Mouse (Mus musculus) T-helper 17 cell (primary cell): ENCODE results near the gene Fads3.

Experiments
- in situ Hi-C, 2 experiments: fragments of 300-600 bp; cut with MboI, MseI; formaldehyde crosslinking; loops; 1 replicate in 1 of 2; 2 replicates in 1 of 2; pipeline ENCODE4 v1.15.1; 2025; ENCODE audit warnings: high pct_unique_total_duplicates in 2 of 2

The Fads3 gene

DNA sequence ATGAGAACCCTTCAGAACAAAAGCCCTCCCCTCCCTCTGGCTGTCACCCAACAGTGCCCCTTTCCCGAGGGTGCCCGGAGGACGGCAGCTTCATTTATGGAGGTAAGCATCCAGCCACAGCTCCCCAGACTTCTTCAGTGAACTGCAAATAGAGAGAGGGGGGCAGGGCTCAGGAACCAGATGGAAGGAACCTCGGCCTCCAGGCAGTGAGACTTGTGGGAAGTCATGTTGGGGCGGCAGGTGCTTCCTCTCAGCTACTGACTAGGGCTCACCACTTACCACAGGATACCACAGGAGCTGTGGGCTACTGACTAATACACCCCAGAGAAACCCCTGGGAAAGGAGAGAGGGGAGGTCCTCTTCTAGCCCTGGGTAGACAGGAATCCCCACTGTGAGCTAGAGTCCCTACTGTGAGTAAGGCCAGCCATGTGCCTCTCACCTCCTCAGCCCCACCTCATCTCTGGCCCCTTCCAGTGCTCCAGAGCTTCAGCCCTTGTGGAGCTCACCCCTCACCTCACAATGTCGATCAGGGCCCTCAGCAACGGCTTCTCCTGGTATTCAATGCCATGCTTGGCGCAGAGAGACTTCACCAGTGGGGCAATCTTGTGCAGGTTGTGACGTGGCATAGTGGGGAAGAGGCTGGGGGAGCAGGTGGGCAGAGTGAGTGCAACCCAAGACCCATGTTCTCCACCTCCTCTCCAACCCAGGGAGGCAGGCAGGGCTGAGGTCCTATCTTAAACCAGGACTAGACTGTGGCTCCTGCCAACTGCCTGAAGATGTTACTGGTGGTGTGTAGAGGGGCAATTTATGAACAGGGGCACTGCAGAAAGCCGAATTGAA lies 23.0 kb downstream of the Fads3 start:
- in situ Hi-C loops = no loop called here

DNA sequence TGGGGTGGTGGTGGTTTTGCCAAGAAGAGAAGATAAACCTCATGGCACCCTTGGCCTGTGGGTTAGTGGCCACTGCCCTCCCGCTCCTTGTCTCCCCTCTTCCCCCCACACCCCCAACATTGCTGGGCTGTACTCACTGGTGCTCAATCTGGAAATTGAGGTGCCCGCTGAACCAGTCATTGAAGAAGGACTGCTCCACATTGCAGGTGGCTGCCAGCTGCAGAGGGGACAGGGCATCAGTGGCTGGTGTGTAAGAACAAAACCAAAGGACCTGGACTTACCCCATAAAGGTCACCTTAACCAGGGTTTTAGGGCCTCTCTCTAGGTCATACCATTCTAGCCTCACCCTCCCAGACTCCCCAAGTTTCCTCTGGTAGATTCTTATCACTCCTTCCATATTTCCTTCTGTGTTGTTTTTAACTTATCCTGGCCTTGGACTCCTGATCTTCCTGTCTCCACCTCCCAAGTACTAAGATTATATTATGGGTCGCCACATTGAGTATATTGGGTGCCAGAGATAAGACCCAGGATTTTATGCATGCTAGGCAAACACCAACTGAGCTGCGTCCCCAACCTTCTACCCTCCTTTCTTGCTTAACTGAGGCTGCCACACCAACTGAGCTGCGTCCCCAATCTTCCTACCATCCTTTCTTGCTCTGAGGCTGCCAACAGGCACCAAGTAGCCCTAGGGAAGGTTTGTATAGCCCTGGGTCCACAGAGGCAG lies 24.3 kb downstream of the Fads3 start:
- in situ Hi-C loops = no loop called here

DNA sequence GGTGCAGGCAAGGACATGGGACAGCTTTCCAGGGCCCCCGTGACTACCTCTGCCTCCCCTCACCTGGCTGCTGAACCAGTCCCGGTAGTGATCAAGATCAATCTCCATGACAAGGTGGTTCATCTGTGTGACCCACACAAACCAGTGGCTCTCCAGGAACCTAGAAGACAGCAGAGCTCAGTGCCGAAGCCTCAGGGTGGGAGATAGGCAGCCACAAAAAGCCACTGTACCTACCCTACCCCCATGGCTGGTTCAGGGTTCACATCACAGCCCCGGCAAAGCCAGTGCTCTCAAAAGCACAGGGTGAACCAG lies 24.8 kb downstream of the Fads3 start:
- in situ Hi-C loops = no loop called here

DNA sequence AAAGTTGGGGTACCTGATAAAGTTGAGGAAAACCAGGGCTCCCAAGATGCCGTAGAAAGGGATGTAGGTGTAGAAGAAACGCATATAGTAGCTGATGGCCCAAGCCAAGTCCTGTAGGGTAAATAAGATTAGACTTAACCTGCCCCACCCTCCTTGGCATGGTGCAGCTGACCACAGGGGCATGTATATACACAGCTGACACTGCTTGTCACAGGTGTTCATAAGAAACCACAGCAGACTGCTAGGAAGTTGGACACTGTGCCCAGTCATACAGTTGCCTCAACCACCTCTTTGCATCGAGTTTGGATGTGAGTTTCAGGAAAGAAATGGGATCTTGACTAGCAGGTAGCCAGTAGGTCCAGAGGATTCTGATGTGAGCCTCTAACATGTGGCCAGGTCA lies 25.1 kb downstream of the Fads3 start:
- in situ Hi-C loops = no loop called here

DNA sequence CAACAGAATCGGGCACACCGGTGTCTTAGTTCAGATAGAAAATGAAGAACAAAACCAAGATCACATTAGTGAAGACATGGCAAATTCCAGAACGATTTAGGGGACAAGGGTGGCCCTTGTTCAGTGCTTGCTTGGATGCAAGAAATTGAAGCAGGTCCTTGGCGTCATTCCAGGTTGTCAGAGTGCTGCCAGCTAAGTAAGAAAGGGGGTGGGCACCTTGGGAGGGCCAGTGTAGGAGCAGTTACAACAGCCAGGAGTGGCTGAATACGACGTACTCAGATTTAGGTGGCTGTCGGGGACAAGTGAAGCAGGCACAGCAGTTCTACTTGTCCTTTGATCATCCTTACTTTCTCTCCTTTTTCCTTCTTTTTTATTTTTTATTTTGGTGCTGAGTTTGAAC lies 26.3 kb downstream of the Fads3 start:
- in situ Hi-C loops = no loop called here

DNA sequence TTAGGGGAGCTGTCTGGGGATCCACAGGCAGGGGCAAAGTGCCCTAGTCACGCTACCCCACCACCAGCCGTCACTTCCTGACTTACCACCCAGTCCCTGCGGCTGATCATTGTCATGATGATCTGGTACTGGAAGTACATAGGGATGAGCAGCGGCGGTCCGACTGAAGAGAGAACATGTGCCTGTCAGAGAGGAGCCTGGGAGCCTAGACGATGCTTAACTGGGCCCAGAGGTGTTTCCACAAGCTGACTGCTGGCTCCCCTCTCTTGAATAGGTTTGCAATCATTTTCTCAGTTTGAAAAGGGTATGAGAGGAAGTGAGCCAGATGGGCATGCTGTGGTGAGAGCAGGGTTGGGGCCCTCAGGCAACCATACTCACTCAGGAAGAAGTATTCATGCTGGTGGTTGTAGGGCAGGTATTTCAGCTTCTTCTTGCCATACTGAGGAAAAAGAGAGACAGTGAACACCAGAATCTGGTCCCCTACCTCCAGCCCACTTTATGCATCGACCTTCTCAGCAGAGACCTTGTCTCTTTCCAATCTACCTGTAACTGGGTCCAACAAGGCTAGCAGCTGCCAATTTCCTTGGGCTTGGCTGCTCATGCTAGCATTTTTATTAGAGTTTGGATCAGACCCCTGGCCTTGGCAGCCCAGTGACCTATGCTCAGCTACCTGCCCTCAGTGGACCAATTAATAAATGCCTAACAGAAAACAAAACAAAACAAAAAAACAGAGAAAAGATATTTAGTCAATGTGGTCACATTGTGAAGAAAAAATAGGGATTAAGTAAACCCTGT lies 29.0 kb downstream of the Fads3 start:
- in situ Hi-C loops = no loop called here

DNA sequence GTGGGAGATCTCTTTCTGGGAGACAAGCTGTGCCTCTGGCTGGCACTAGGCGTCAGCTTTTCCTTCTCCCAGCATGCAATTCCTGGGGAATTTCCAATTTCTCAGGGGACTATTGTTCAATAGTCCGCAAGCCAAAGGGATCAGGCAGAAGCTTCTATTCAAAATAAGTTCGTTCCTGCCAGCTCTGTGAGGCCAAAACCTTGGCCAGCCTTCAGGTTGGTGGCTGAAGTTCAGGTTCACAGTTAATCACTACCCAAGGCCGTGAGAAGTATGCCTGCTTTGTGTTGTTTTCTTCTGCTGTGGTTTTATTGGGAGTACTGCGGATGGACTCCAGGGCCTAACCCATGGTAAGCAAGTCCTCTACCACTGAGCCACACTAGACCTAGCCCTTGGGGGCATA lies 29.8 kb downstream of the Fads3 start:
- in situ Hi-C loops = no loop called here

DNA sequence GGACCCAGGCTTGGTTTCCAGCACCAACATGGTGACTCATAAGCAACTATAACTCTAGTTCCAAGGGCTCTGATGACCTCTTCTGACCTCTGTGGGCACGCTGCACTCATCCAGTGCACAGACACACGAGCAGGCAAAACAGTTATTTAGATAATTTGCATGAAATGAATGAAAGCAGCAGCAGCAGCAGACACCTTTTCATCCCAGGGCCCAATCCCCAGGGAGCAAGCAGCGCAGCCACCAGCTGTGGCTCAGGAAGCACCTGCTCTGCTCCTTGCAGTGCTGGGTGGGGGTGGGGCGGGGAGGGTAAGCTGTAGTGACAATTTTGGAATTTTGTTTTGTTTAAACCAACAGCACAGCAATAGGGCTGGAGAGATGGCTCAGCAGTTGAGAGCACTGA lies 30.5 kb downstream of the Fads3 start:
- in situ Hi-C loops = no loop called here

DNA sequence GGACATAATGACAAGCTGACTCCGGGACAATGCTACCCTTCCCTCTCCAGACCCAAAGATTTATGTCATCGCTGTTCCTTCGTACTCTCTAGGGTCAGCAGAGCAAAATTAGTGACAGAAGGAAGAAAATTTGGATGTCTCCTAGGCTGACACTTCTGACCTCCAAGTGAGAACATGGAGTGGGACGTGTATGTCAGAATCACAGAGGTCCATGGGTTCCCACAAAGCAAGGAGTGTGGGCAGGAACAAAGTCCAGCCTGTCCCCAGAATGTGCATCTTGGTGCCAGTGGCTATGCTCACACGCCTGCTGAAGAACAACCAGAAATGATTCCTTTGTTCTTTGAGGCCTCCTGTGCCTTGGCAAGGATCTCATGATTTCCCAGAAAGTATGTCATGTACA lies 31.8 kb downstream of the Fads3 start:
- in situ Hi-C loops = no loop called here

DNA sequence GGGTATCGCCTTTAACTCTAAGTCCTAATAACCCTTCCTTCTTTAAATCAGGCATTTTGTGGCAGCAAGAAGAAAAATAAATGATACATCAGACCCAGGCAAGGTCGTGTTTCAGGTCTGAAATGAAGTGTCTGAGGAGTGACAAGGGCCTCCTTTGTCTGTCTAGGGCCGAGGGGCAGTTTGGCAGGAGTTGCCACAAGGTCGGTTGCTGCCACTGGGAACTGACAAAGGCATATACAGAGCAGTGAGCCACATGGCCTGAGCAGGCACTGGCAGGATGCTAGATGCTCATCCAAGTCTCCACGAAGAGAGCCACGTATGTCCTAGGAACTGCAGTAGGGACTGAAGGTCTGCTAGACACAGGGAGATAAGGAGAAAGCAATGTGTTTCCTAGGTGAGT lies 37.0 kb downstream of the Fads3 start:
- in situ Hi-C loops = no loop called here

DNA sequence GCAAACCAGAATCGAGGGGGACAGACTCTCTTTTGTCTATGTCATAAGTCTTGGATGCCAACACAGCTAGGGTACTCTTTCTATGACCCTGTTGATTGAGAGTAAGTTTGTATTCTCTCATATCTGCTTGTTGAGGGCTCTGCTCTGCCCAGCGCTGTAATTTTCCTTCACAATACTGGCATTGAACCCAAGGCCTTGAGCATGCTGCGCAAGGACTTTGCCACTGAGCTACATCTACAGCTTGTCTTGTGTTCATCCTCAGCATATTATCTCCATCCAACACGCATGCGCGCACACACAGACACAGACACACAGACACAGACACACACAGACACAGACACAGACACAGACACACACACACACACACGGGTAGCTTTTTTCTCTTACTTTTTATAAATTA lies 39.0 kb downstream of the Fads3 start:
- in situ Hi-C loops = no loop called here

DNA sequence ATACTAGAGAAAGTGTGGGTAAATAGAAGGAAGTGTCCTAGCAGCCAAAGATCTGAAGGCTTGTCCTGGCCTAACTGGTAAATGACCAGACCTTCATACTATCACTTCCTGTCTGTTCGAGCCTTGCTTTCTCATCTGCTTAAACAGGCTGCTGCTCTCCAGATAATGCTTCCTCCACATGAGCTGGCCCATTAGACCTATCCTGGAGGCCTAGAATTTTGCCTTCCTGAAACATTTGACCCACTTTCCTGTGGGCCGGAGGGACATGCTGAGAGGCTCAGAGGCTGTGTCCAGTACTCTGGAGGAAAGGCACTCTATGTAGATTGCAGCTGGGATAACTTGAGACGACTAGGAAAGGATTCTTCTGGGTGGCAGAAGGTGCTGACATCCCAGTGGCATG lies 40.7 kb downstream of the Fads3 start:
- in situ Hi-C loops = no loop called here

DNA sequence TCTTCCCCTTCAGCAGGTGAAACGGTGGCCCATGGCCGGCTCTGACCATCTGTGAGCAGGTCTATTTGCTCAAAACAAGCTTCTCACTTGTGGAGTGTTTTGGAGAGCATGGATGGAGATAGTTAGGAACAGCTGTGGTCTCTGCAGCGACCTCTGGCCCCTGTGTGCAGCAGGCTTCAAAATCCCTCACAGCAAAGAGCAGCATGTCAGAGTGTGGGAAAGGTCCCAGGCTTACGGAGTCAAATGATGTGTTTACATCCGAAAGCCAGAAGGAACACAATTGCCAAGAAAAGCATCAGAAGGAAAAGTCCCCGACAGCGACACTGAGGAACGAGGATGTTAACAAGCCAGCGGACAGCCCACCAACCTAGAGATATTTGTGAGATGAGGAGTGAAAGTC lies 44.1 kb downstream of the Fads3 start:
- in situ Hi-C loops = no loop called here

DNA sequence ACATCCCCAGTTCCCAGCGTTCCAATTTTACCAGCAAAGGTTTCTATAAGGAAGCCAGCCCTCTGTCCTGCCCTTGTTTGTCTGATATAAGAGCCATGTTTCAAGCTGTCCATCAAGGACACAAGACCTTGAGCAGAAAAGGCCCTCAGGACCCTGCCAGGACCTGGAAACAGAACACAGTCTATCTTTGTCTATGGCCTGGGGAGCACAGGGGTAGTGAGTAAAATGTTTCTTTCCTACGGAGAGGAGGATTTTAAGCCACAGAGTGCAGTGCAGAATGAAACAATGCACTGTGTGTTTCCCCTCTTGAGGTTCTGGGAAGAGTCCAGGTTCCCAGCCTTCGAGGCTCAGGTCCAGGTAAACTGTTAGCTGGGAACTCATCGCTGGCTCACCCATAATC lies 45.6 kb downstream of the Fads3 start:
- in situ Hi-C loops = no loop called here

DNA sequence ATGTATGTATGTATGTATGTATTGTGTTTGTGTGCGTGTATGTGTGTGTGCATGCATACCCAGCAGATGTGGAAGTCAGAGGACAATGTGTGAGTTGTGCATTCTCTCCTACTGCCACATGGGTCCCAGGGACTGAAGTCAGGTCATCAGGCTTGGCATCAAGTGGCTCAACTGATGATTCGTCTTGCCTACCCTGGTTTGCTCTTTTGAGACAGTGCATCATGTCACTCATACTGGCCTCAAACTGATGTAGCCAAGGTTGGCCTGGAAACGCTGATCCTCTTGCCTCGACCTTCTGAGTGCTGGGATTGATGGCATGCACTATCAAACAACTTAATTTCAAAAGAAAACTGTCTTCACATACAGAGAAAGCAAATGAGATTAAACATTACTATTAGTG lies 52.5 kb downstream of the Fads3 start:
- in situ Hi-C loops = no loop called here

DNA sequence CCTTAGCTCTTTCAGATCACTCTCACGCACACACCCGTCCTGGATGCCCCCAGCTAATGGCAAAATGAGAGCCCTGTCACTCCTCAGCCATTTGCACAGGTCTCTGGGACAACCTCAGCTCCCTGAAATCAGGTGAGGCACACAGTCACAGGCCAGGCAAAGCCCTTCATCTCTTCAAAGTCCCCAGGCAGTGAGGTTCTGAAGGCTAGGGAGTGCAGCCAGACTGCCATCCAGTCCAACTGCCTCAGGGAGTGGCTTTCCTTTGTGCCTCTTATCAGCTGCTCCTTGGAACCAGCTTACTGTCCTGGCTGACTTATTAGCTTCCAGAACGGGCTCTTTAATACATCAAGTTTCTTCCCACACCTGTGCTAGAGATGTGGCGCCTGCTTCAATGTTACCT lies 53.3 kb downstream of the Fads3 start:
- in situ Hi-C loops = loop anchor here (5.0 kb wide), 2 partner anchors 93 to 103 kb away; no protein-coding TSS in a partner anchor

DNA sequence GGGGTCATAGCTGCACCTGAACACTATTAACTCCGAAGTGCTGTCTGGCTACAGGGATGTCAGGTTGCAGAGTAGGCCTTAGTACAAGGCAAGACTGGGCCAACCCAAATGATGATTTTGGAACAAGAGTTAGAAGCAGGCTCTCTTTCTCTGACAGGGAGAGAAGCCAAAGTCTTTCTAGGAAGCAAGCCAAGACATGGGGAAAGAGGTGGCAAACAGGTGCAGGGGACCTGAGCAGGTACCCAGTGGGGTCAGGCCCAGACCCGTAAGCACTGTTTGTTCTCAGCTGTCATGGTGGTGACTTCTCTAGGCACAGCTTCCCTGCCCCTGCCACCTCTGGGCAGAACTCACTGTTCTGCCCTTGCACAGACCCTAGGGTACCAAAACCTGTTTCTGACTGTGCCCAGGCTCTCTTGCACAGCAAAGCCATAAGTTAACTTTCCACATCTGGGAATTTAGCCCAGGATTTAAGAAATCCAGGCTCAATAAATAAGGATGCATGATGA lies 55.1 kb downstream of the Fads3 start:
- in situ Hi-C loops = loop anchor here (5.0 kb wide), 2 partner anchors 91 to 101 kb away; no protein-coding TSS in a partner anchor

DNA sequence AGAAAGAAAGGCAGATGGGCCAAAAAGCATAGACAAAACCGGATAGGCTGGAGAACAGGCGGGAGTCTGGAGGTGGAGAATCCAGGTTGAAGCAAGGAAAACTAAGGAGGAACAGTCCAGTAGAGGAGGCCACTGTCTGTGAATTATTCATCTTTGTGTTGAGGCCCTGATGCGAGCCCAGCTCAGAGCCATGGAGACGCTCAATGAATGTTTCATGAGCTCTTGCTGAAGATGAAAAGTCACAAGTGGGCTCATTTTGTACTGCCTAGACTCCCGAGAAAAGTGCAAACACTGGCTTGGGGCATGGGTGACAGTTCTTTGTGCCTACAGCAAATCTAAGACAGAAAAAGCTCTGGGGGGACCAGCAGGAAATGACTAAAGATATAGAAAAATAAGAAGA lies 56.5 kb downstream of the Fads3 start:
- in situ Hi-C loops = loop anchor here (5.0 kb wide), 2 partner anchors 89 to 99 kb away; no protein-coding TSS in a partner anchor

DNA sequence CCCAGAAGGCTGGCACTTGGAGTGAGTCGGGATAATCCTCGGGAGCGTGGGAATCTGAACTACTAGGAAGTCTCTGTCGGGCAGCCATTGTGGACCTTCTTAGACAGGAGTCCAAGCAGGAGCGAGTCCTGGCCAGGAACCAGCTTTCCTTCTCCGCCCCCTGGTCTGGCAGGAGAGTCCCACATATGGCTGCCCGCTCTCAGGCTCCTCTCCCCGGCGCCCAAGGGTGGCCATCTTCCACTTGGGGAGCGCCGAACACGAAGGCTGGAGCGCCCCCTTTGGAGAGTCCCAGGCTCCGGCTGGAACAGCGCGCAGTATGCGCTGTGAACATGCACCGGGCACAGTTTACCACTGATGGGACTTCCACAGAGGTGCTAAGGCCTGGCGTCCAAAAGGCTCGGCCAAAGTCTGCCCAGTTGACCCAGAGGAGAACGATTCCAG lies 59.3 kb downstream of the Fads3 start:
- in situ Hi-C loops = no loop called here

DNA sequence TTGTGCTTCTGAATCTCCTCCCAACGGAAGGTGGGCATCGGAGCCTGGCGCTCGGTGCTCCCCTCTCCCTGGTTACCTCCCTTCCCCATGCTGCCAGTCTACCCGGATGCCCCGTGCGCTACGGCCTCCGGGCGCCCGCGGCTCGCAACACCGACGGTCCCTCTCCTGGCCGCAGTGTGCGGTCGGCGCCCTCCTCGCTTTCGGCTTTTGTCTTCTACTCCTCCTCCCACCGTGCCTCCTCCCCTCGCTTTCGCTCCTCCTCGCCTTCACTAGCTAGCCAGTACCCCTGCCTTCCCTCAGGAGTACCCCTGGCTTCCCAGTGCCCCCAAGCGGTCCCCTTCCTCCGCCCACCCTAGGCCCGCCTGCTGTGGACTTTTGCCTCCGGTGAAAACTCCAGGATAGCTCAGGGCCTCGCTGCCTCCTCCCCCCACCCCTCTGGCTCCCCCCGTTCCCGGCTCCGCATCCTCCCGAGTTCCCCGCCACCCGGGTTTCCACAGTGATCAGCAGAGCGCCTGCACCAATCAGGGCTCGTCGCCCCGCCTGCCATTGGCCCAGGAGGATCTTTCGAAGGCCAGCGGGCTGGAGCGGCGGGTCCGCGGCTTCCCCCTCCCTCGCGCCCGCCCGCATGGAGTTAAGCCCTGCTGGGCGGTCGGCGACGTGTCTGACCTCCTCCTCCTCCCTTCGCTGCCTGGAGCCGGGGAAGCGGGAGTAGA lies 60.1 kb downstream of the Fads3 start, which contains the start of gene Fads2:
TSS of gene Fads2 (minus strand) at position 406 of the 713 bp plus-strand sequence.
- in situ Hi-C loops = no loop called here

DNA sequence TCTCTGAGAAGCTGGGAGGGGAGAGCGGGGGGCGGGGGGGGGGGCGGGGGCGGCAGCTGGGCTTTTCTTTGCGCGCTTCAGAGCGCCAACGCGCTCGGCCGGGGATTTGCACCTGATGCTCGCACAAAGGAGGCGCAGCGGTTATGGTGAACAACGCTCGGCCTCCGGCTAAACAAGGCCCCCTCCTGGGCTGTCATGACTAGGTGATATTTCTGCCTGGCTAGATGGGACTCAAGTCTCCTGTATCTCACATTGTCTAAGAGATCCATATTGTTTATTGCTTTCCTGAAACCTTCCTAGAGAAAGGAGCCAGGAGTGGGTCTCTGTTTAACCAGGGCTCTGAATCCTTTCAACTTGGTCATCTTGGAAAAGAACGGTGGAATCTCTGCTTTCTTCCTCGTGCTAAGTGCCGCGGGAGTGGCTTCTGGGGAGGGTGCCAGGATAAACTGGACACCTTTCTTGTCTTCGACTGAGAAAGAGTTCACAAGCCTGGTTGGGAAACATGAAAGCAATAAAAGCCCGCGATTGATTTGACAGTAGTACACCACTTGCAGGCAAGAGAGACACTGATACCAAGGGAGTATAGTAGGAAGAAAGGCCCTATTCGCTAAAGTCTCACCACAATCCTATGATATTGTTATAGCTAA lies 60.8 kb downstream of the Fads3 start:
- in situ Hi-C loops = no loop called here
